Mouse (Mus musculus): ENCODE measurements around the gene Krt32. TPM values are rescaled to one million over a fixed set of nuclear protein-coding genes. Genes with fewer than 3 reads are reported as not detected.

Krt32 gene
- not detected for polyA plus RNA-seq (2017; shearing (Covaris generic))

- ATAC-seq: no peak
Observed at GRCm38 (mm10) chr11:100087861-100088260, at the start of gene Krt32. TSS of gene Krt32 (minus strand) at chr11:100088226.

- no peak for ATAC-seq
Observed at GRCm38 (mm10) chr11:100137693-100138092, 49.7 kb upstream of the Krt32 start.

GRCm38 (mm10) chr11:100136559-100136958 lies 48.5 kb upstream of the Krt32 start:
- ATAC-seq: no peak

GRCm38 (mm10) chr11:100135731-100136130 lies 47.7 kb upstream of the Krt32 start, which contains the start of gene Krt15:
TSS of gene Krt15 (minus strand) at chr11:100135928.
- ATAC-seq: no peak

- ATAC-seq: no peak
Observed at GRCm38 (mm10) chr11:100124901-100125300, 36.9 kb upstream of the Krt32 start.

GRCm38 (mm10) chr11:100121466-100121865 lies 33.4 kb upstream of the Krt32 start, which contains the start of gene Krt13:
TSS of gene Krt13 (minus strand) at chr11:100121566.
- no peak for ATAC-seq

- no peak for ATAC-seq
Observed at GRCm38 (mm10) chr11:100120331-100120730, 32.3 kb upstream of the Krt32 start.

- ATAC-seq: no peak
Observed at GRCm38 (mm10) chr11:100113742-100114029, 25.7 kb upstream of the Krt32 start.

GRCm38 (mm10) chr11:100112935-100113741 lies 25.1 kb upstream of the Krt32 start:
- no peak for ATAC-seq

- ATAC-seq: no peak
Observed at GRCm38 (mm10) chr11:100105576-100106122, 17.6 kb upstream of the Krt32 start, which contains the start of gene Krt36. TSS of gene Krt36 (minus strand) at chr11:100105626.

GRCm38 (mm10) chr11:100102693-100103429 lies 14.8 kb upstream of the Krt32 start:
- no peak for ATAC-seq

- ATAC-seq: no peak
Observed at GRCm38 (mm10) chr11:100100391-100100790, 12.4 kb upstream of the Krt32 start.

- ATAC-seq: no peak
Observed at GRCm38 (mm10) chr11:100097819-100098218, 9.8 kb upstream of the Krt32 start.

GRCm38 (mm10) chr11:100096141-100096540 lies 8.1 kb upstream of the Krt32 start, which contains the start of gene Krt35:
TSS of gene Krt35 (minus strand) at chr11:100096241.
- ATAC-seq: no peak

- ATAC-seq: no peak
Observed at GRCm38 (mm10) chr11:100088378-100089025, 476 bp upstream of the Krt32 start.

GRCm38 (mm10) chr11:100073873-100074272 lies 14.2 kb downstream of the Krt32 start:
- ATAC-seq: no peak

- no peak for ATAC-seq
Observed at GRCm38 (mm10) chr11:100067293-100068036, 20.6 kb downstream of the Krt32 start.

- ATAC-seq: no peak
Observed at GRCm38 (mm10) chr11:100066236-100067010, 21.6 kb downstream of the Krt32 start.

GRCm38 (mm10) chr11:100058875-100059274 lies 29.2 kb downstream of the Krt32 start:
- no peak for ATAC-seq

- ATAC-seq: no peak
Observed at GRCm38 (mm10) chr11:100055686-100056655, 32.1 kb downstream of the Krt32 start.

Data from activated CD4-positive, CD25-positive, alpha-beta regulatory T cell, adult 4 months (primary cell).